8 mouse cellular contexts compared by ENCODE assay signal in genomic region chr8:46539701-46540100, GRCm38 (mm10). TPM values are rescaled to one million over a fixed set of nuclear protein-coding genes. Genes with fewer than 3 reads are reported as not detected.
DNase-seq lines count a peak whose midpoint lies in the region; ATAC-seq and TF ChIP-seq lines count a peak whose summit lies in the region.

No protein-coding gene starts in this region.

- H3K9ac ChIP-seq in neural tube, embryonic 13.5 days: no peak overlapping the region

- no peaks in the 10 kb centered on the region for H3K4me1 ChIP-seq in lung, adult 2 months (ENCODE audit: control insufficient read depth, insufficient read depth, low read length)
- H3K4me1 ChIP-seq in neural tube, embryonic 13.5 days (replicated peaks): peaks cover 6% of the 10 kb centered on the region; the same call in 1 of the 2 replicates

- H3K36me3 ChIP-seq in neural tube, embryonic 13.5 days: peaks cover 10% of the 10 kb centered on the region; the same call in 1 of the 2 replicates

- ATAC-seq in neural tube, embryonic 13.5 days (ENCODE audit: low read depth): 0 out of 2 replicates have a peak, but pooled peaks have one; percentile 29

- H3K9me3 ChIP-seq in neural tube, embryonic 13.5 days: no peaks in the 10 kb centered on the region

- H3K4me2 ChIP-seq in neural tube, embryonic 13.5 days: no peak overlapping the region

- no peak for TF ChIP-seq POLR2A in lung, adult 2 months (IDR thresholded peaks at IDR 0.05; ENCODE audit: borderline replicate concordance, extremely low read depth, low read depth, low read length)

- H3K4me3 ChIP-seq in lung, adult 2 months (replicated peaks; ENCODE audit: extremely low read depth, low read depth, low read length): no peak overlapping the region
- no peak overlapping the region for H3K4me3 ChIP-seq in neural tube, embryonic 13.5 days

- no peak for TF ChIP-seq CTCF in lung, adult 2 months (IDR thresholded peaks at IDR 0.05; ENCODE audit: insufficient read depth, low read length)

- WGBS in lung, adult 2 months: 31% methylated on average over 5 of the region's 5 CpGs
- 56% methylated on average over 5 of the region's 5 CpGs for WGBS in neural tube, embryonic 13.5 days

- no peaks in the 10 kb centered on the region for H3K27me3 ChIP-seq in neural tube, embryonic 13.5 days

- no peak overlapping the region for H3K27ac ChIP-seq in neural tube, embryonic 13.5 days (replicated peaks)

- DNase-seq in adrenal gland, postnatal 10 days: peak; percentile 51
- no peak for DNase-seq in adrenal gland, adult 18-20 months (ENCODE audit: low spot score in 2 of 2)
- peak; percentile 18 to 26 for DNase-seq in lung, adult 18-20 months
- DNase-seq in lung, adult 2 months: no peak
- peak; percentile 79 for DNase-seq in heart, postnatal 4 days
- DNase-seq in thymus, postnatal 10 days (ENCODE audit: low spot score in 2 of 2): no peak
- DNase-seq in cerebellum, adult 8-10 months: no peak

RNA-seq across cellular contexts. Expression of gene Cenpu, which starts 12.1 kb away (rescaled TPM):
- 1 to 10 TPM; 5.7 to 6.8 TPM for total RNA-seq in adrenal gland, postnatal 10 days (2021)
- 1 to 10 TPM; 1.1 to 2.0 TPM for total RNA-seq in adrenal gland, adult 18-20 months (2021)
- polyA plus RNA-seq in lung, adult 2 months (2012; rRNA removed): 0.84 and 1.3 TPM in 2 replicates
- total RNA-seq in heart, postnatal 4 days (2021): 10 to 100 TPM; 13.4 to 15.6 TPM
- polyA plus RNA-seq in neural tube, embryonic 13.5 days (2015; fragmentation: Nextera tagmentation; extraction: Ambion mirVana): 7.1 and 10.3 TPM in 2 replicates

Comparison
In these comparisons a context has a peak if more than half of its experiments do, and no peak if none do; other contexts are left out.
1. DNase-seq: peak in adrenal gland, postnatal 10 days (single experiment), lung, adult 18-20 months (2 of 2) and heart, postnatal 4 days (single experiment); none in adrenal gland, adult 18-20 months (0 of 2), lung, adult 2 months (single experiment), thymus, postnatal 10 days (0 of 2) and cerebellum, adult 8-10 months (single experiment).